Mouse (Mus musculus) stomach, embryonic 14.5 days (tissue): ENCODE measurements around the gene Lin28a. TPM values are rescaled to one million over a fixed set of nuclear protein-coding genes. Genes with fewer than 3 reads are reported as not detected.

Source experiments
- ATAC-seq: fragments of 200-750 bp; cut with Nextera tagmentation; 2 replicates; pipeline ENCODE4 v1.8.0; 2017; ENCODE audit warnings: low read depth, moderate TSS enrichment; ENCODE audit not compliant: insufficient number of reproducible peaks, insufficient read depth, low FRiP score
- H3K27ac ChIP-seq: fragments of 300-500 bp; sonication (generic); 2 replicates; pipeline ENCODE4 v1.5.1; 2014; ENCODE audit warnings: mild to moderate bottlenecking, low read length, moderate library complexity, mixed read lengths
- H3K27me3 ChIP-seq: fragments of 300-500 bp; sonication (generic); 2 replicates; pipeline ENCODE4 v1.6.1; 2014; ENCODE audit warnings: low read length, control low read depth, mixed read lengths; ENCODE audit not compliant: control insufficient read depth, insufficient read depth
- H3K36me3 ChIP-seq: fragments of 300-500 bp; sonication (generic); 2 replicates; pipeline ENCODE4 v1.6.1; 2014; ENCODE audit warnings: mild to moderate bottlenecking, control low read depth, low read length, moderate library complexity, mixed read lengths; ENCODE audit not compliant: control insufficient read depth, insufficient read depth
- H3K4me1 ChIP-seq: fragments of 300-500 bp; sonication (generic); 2 replicates; pipeline ENCODE4 v1.6.1; 2014; ENCODE audit warnings: low read length, control low read depth, mixed read lengths; ENCODE audit not compliant: control insufficient read depth, insufficient read depth
- H3K4me2 ChIP-seq: fragments of 300-500 bp; sonication (generic); replicated peaks from 2 replicates; pipeline ENCODE4 v1.6.1; 2014; ENCODE audit warnings: low read depth, low read length, control low read depth
- H3K4me3 ChIP-seq: fragments of 300-500 bp; sonication (generic); 2 replicates; pipeline ENCODE4 v1.5.1; 2014; ENCODE audit warnings: low read depth, low read length, control low read depth
- H3K9ac ChIP-seq: fragments of 300-500 bp; sonication (generic); replicated peaks from 2 replicates; pipeline ENCODE4 v1.6.1; 2014; ENCODE audit warnings: low read depth, mild to moderate bottlenecking, control low read depth, low read length, moderate library complexity, mixed read lengths
- H3K9me3 ChIP-seq: fragments of 300-500 bp; sonication (generic); 2 replicates; pipeline ENCODE4 v1.6.1; 2016; ENCODE audit warnings: low read depth, low read length, control low read depth; ENCODE audit not compliant: control insufficient read depth
- WGBS: fragments of 180-500 bp; shearing (Covaris S2); extraction: QIAGEN DNeasy Blood & Tissue Kit; methylation state at CpG from one replicate; pipeline ENCODE4 v1.1.7; 2014; 5-methylcytosine and 5-hydroxymethylcytosine counted together
- polyA plus RNA-seq: library from polyadenylated mRNA; unstranded; fragments of >200 nt; fragmentation: Nextera tagmentation; extraction: Ambion mirVana; gene quantifications from 2 replicates; pipeline ENCODE4 v1.2.1, GENCODE M21; 2014

Gene Lin28a
- polyA plus RNA-seq, 1 experiment from 2014 or later = 0.07 TPM

- WGBS = 5% methylated on average over 16 of the region's 16 CpGs
- Histone ChIP-seq H3K4me1 (no peaks in the 10 kb centered on the region), H3K27ac (no peak overlapping the region), H3K36me3 (no peaks in the 10 kb centered on the region), H3K4me3 (no peak overlapping the region), H3K27me3 (no peaks in the 10 kb centered on the region), H3K4me2 (no peak overlapping the region), H3K9ac (no peak overlapping the region), H3K9me3 (no peaks in the 10 kb centered on the region)
- 0 out of 2 replicates have a peak, but pooled peaks have one; percentile 28 for ATAC-seq
These were observed 17.3 kb upstream of the Lin28a start for GRCm38 (mm10) chr4:134035953-134036352.

- Histone ChIP-seq H3K27ac (no peak overlapping the region), H3K27me3 (no peaks in the 10 kb centered on the region), H3K4me2 (no peak overlapping the region), H3K36me3 (no peaks in the 10 kb centered on the region), H3K9ac (no peak overlapping the region), H3K4me3 (no peak overlapping the region), H3K9me3 (no peaks in the 10 kb centered on the region), H3K4me1 (no peaks in the 10 kb centered on the region)
- 49% methylated on average over 9 of the region's 9 CpGs for WGBS
- no peak for ATAC-seq
These were observed 7.2 kb upstream of the Lin28a start for GRCm38 (mm10) chr4:134025802-134026201.

GRCm38 (mm10) chr4:134020621-134021020 is 2.0 kb upstream of the Lin28a start:
- WGBS = 4% methylated on average over 11 of the region's 11 CpGs

GRCm38 (mm10) chr4:134019641-134020351 is 1.2 kb upstream of the Lin28a start:
- Histone ChIP-seq H3K9ac (no peak overlapping the region), H3K27ac (no peak overlapping the region), H3K27me3 (peaks cover 9% of the 10 kb centered on the region; the same call in 1 of the 2 replicates), H3K9me3 (no peaks in the 10 kb centered on the region), H3K4me3 (no peak overlapping the region), H3K4me2 (no peak overlapping the region), H3K4me1 (peaks cover 14% of the 10 kb centered on the region; the same call in 1 of the 2 replicates), H3K36me3 (no peaks in the 10 kb centered on the region)
- WGBS = 4% methylated on average over 16 of the region's 16 CpGs
- ATAC-seq = no peak

More at GRCm38 (mm10) chr4:134020621-134021020, 2.0 kb upstream of the Lin28a start:
- H3K27ac ChIP-seq = no peak overlapping the region
- H3K36me3 ChIP-seq = no peaks in the 10 kb centered on the region
- H3K4me2 ChIP-seq = no peak overlapping the region
- peaks cover 14% of the 10 kb centered on the region; the same call in 1 of the 2 replicates for H3K4me1 ChIP-seq
- ATAC-seq = no peak
- no peaks in the 10 kb centered on the region for H3K9me3 ChIP-seq
- H3K27me3 ChIP-seq = peaks cover 9% of the 10 kb centered on the region; the same call in 1 of the 2 replicates
- H3K9ac ChIP-seq = no peak overlapping the region
- no peak overlapping the region for H3K4me3 ChIP-seq

- peaks cover 9% of the 10 kb centered on the region; the same call in 1 of the 2 replicates for H3K27me3 ChIP-seq
- H3K27ac ChIP-seq = no peak overlapping the region
- no peak overlapping the region for H3K4me3 ChIP-seq
- WGBS = 0% methylated on average over 9 of the region's 10 CpGs
- H3K9me3 ChIP-seq = no peaks in the 10 kb centered on the region
- H3K4me2 ChIP-seq = no peak overlapping the region
- no peaks in the 10 kb centered on the region for H3K36me3 ChIP-seq
- no peak for ATAC-seq
- peaks cover 14% of the 10 kb centered on the region; the same call in 1 of the 2 replicates for H3K4me1 ChIP-seq
- H3K9ac ChIP-seq = no peak overlapping the region
These were observed 569 bp upstream of the Lin28a start for GRCm38 (mm10) chr4:134019210-134019609.

GRCm38 (mm10) chr4:134018038-134018778 is 433 bp downstream of the Lin28a start:
- ATAC-seq = no peak
- H3K4me1 ChIP-seq = peaks cover 14% of the 10 kb centered on the region; the same call in 1 of the 2 replicates
- peak overlapping the region; percentile 19 for H3K4me3 ChIP-seq
- H3K4me2 ChIP-seq = peak overlapping the region; percentile 40
- H3K9me3 ChIP-seq = no peaks in the 10 kb centered on the region
- H3K36me3 ChIP-seq = no peaks in the 10 kb centered on the region
- H3K27me3 ChIP-seq = peaks cover 9% of the 10 kb centered on the region; the same call in 1 of the 2 replicates
- H3K27ac ChIP-seq = no peak overlapping the region
- no peak overlapping the region for H3K9ac ChIP-seq
- WGBS = under 1% methylated on average over 46 of the region's 46 CpGs

- Histone ChIP-seq H3K4me2 (peak overlapping the region; percentile 40), H3K9ac (no peak overlapping the region), H3K36me3 (no peaks in the 10 kb centered on the region), H3K27me3 (peaks cover 9% of the 10 kb centered on the region; the same call in 1 of the 2 replicates), H3K4me1 (peaks cover 14% of the 10 kb centered on the region; the same call in 1 of the 2 replicates), H3K27ac (no peak overlapping the region), H3K9me3 (no peaks in the 10 kb centered on the region), H3K4me3 (peak overlapping the region; percentile 19; the same call in 1 of the 2 replicates)
- 4% methylated on average over 21 of the region's 21 CpGs for WGBS
- ATAC-seq = no peak
These were observed 1.3 kb downstream of the Lin28a start for GRCm38 (mm10) chr4:134017201-134017865.

- Histone ChIP-seq H3K4me3 (no peak overlapping the region), H3K36me3 (no peaks in the 10 kb centered on the region), H3K4me2 (no peak overlapping the region), H3K27ac (no peak overlapping the region), H3K9me3 (no peaks in the 10 kb centered on the region), H3K9ac (no peak overlapping the region), H3K27me3 (peaks cover 9% of the 10 kb centered on the region; the same call in 1 of the 2 replicates), H3K4me1 (peaks cover 15% of the 10 kb centered on the region; the same call in 1 of the 2 replicates)
- no peak for ATAC-seq
- 6% methylated on average over 8 of the region's 8 CpGs for WGBS
These were observed 1.9 kb downstream of the Lin28a start for GRCm38 (mm10) chr4:134016767-134017166.
